Mouse (Mus musculus) kidney, postnatal 0 days (tissue): ENCODE measurements around the gene Gpc5. TPM values are rescaled to one million over a fixed set of nuclear protein-coding genes. Genes with fewer than 3 reads are reported as not detected.
A peak's percentile ranks its signal among the peaks of the same experiment; 100 is the strongest.

Experiments
- ATAC-seq: fragments of 200-750 bp; cut with Nextera tagmentation; replicated peaks from 2 replicates; pipeline ENCODE4 v1.8.0; 2017; ENCODE audit warnings: low read depth, moderate number of reproducible peaks, moderate TSS enrichment, moderate library complexity; ENCODE audit not compliant: low FRiP score
- DNase-seq: peaks from one replicate; pipeline ENCODE4 v3.0.0-alpha.2; 2016; ENCODE audit warnings: low spot score
- H3K27ac ChIP-seq: fragments of 300-500 bp; sonication (generic); 2 replicates; pipeline ENCODE4 v1.5.1; 2014; ENCODE audit warnings: mild to moderate bottlenecking
- H3K27me3 ChIP-seq: fragments of 300-500 bp; sonication (generic); 2 replicates; pipeline ENCODE4 v1.6.1; 2014; ENCODE audit warnings: low read length, mixed read lengths; ENCODE audit not compliant: insufficient read depth
- H3K36me3 ChIP-seq: fragments of 300-500 bp; sonication (generic); 2 replicates; pipeline ENCODE4 v1.6.1; 2014; ENCODE audit warnings: low read length, mixed read lengths; ENCODE audit not compliant: insufficient read depth
- H3K4me1 ChIP-seq: fragments of 300-500 bp; sonication (generic); replicated peaks from 2 replicates; pipeline ENCODE4 v1.6.1; 2014; ENCODE audit warnings: antibody characterized with exemption, low read length, mixed read lengths; ENCODE audit not compliant: insufficient read depth
- H3K4me2 ChIP-seq: fragments of 300-500 bp; sonication (generic); 2 replicates; pipeline ENCODE4 v1.6.1; 2014; ENCODE audit warnings: mild to moderate bottlenecking, low read length, moderate library complexity, mixed read lengths
- H3K4me3 ChIP-seq: fragments of 300-500 bp; sonication (generic); replicated peaks from 2 replicates; pipeline ENCODE4 v1.5.1; 2014; ENCODE audit warnings: low read depth, low read length
- H3K9ac ChIP-seq: fragments of 300-500 bp; sonication (generic); 2 replicates; pipeline ENCODE4 v1.6.1; 2014; ENCODE audit warnings: low read depth, low read length
- H3K9me3 ChIP-seq: fragments of 300-500 bp; sonication (generic); replicated peaks from 2 replicates; pipeline ENCODE4 v1.6.1; 2016; ENCODE audit warnings: low read length, inconsistent platforms, mixed read lengths
- CTCF ChIP-seq: IDR thresholded peaks from 2 replicates; pipeline ENCODE4 v1.5.1; 2016; ENCODE audit warnings: antibody characterized with exemption, low read depth, mild to moderate bottlenecking, moderate library complexity
- WGBS: fragments of 180-500 bp; shearing (Covaris S2); extraction: QIAGEN DNeasy Blood & Tissue Kit; methylation state at CpG from one replicate; pipeline ENCODE4 v1.1.7; 2014; 5-methylcytosine and 5-hydroxymethylcytosine counted together
- polyA plus RNA-seq: library from polyadenylated mRNA; unstranded; fragments of >200 nt; fragmentation: Nextera tagmentation; extraction: Ambion mirVana; gene quantifications from 2 replicates; pipeline ENCODE4 v1.2.1, GENCODE M21; 2015

The Gpc5 gene
- polyA plus RNA-seq: 18.5 and 19.8 TPM in 2 replicates

DNA sequence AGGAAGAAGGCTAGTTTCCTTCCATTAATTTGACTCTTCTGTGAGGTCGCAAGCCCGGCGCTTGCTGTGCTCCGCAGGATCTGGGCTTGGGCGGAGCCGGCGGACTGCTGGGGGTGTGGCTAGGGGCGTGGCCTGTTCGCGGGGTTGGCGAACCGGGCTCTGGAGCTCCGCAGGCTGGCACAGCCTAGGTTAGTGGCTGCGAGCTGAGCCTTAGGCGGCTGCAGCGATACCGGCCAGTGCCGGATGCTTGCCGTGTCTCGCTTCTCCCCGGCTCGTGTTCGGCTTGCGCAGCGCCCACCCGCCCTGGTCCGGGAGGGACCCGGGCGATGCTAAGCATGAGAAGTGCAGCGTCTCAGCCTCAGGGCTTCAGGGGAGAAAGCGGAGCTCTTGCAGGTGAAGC lies at the start of gene Gpc5:
Gpc5 (plus strand) TSS at position 135 of the 400 bp plus-strand sequence.
- no peak for TF ChIP-seq CTCF

GRCm38 (mm10) chr14:115042660-115043059 lies 49.4 kb upstream of the Gpc5 start:
- no peaks in the 10 kb centered on the region for H3K9me3 ChIP-seq
- H3K9ac ChIP-seq: no peak overlapping the region
- DNase-seq (peak; percentile 32), ATAC-seq (no peak)
- WGBS: under 1% methylated on average over 4 of the region's 4 CpGs
- H3K36me3 ChIP-seq: peaks cover 29% of the 10 kb centered on the region
- 0 out of 2 replicates have a peak overlapping the region, but pooled peaks have one; percentile 93 for H3K27ac ChIP-seq
- TF ChIP-seq CTCF: no peak
- H3K4me2 ChIP-seq: peak overlapping the region; percentile 72
- peaks cover 5% of the 10 kb centered on the region; the same call in 1 of the 2 replicates for H3K27me3 ChIP-seq
- H3K4me1 ChIP-seq: peaks cover 9% of the 10 kb centered on the region; the same call in 1 of the 2 replicates
- peak overlapping the region; percentile 94 for H3K4me3 ChIP-seq

More for the DNA sequence above, at the start of gene Gpc5:
- DNase-seq: peak; percentile 82
- Histone ChIP-seq H3K4me1 (no peaks in the 10 kb centered on the region), H3K27me3 (no peaks in the 10 kb centered on the region), H3K4me2 (peak within 1 kb of the TSS; percentile 91), H3K4me3 (peak within 1 kb of the TSS; percentile 69), H3K9me3 (no peaks in the 10 kb centered on the region), H3K9ac (peak within 1 kb of the TSS; percentile 61), H3K36me3 (no peaks in the 10 kb centered on the region), H3K27ac (no peak within 1 kb of the TSS)
- ATAC-seq: peak; percentile 99
- WGBS: under 1% methylated on average over 31 of the region's 31 CpGs

- peaks cover 32% of the 10 kb centered on the region for H3K36me3 ChIP-seq
- no peak for DNase-seq
- peaks cover 9% of the 10 kb centered on the region; the same call in 1 of the 2 replicates for H3K4me1 ChIP-seq
- no peak overlapping the region for H3K27ac ChIP-seq
- 0 out of 2 replicates have a peak overlapping the region, but pooled peaks have one; percentile 72 for H3K4me2 ChIP-seq
- H3K9me3 ChIP-seq: no peaks in the 10 kb centered on the region
- ATAC-seq: no peak
- H3K9ac ChIP-seq: no peak overlapping the region
- WGBS: 83% methylated on average over 5 of the region's 5 CpGs
- no peaks in the 10 kb centered on the region; the same call in 1 of the 2 replicates for H3K27me3 ChIP-seq
- no peak for TF ChIP-seq CTCF
- H3K4me3 ChIP-seq: no peak overlapping the region
Observed at GRCm38 (mm10) chr14:115044016-115044415, 48.0 kb upstream of the Gpc5 start.

DNA sequence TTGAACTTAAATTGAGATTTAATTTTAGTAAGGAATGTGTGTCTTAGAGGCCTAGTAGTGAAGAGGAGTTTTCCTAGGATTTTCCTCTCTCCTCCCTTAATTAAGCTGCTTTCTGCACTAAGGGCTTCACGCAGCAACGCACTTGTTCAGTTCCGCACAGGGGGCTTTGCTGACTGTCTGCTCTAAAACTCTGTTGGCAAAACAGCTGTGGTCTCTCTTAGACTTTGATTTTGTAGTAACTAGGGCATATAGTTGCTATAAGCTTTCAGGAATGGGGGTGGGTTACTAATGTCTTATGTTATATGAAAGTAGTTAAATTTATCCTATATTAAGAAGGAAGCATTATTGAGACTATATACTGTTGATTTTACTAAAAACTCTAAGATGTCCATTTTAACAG lies 46.3 kb upstream of the Gpc5 start:
- 70% methylated on average over 3 of the region's 3 CpGs for WGBS

DNA sequence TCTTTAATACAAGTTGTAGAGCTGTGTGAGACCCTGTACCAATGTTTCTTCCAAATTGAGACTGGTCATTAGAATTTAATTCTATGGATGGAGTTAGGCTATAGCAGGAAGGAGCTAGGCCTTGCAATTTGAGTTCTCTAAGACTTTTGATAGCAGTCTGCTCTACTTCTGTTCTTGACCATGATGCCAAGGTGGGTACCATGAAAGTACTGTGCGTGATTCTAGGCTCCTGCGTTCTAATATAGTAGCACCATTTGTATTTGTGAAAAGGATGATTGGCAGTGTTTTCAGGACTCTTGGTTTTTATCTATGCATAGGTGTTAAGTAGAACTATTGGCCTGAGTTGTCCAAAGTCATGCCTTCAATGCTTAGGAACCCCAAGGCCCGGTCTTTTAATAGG lies 44.7 kb upstream of the Gpc5 start:
- WGBS: 87% methylated on average over 3 of the region's 3 CpGs
- H3K4me2 ChIP-seq: no peak overlapping the region
- ATAC-seq (no peak), DNase-seq (no peak)
- no peak overlapping the region for H3K9ac ChIP-seq
- no peak overlapping the region for H3K4me3 ChIP-seq
- no peaks in the 10 kb centered on the region for H3K27me3 ChIP-seq
- no peak for TF ChIP-seq CTCF
- peaks cover 9% of the 10 kb centered on the region; the same call in 1 of the 2 replicates for H3K4me1 ChIP-seq
- H3K27ac ChIP-seq: no peak overlapping the region
- H3K36me3 ChIP-seq: peaks cover 32% of the 10 kb centered on the region
- H3K9me3 ChIP-seq: no peaks in the 10 kb centered on the region

More for the DNA sequence above, 46.3 kb upstream of the Gpc5 start:
- H3K36me3 ChIP-seq: peaks cover 32% of the 10 kb centered on the region
- H3K4me2 ChIP-seq: no peak overlapping the region
- H3K9ac ChIP-seq: no peak overlapping the region
- ATAC-seq (no peak), DNase-seq (no peak)
- H3K4me3 ChIP-seq: no peak overlapping the region
- no peaks in the 10 kb centered on the region for H3K27me3 ChIP-seq
- no peak for TF ChIP-seq CTCF
- no peaks in the 10 kb centered on the region for H3K9me3 ChIP-seq
- peaks cover 9% of the 10 kb centered on the region; the same call in 1 of the 2 replicates for H3K4me1 ChIP-seq
- no peak overlapping the region for H3K27ac ChIP-seq

DNA sequence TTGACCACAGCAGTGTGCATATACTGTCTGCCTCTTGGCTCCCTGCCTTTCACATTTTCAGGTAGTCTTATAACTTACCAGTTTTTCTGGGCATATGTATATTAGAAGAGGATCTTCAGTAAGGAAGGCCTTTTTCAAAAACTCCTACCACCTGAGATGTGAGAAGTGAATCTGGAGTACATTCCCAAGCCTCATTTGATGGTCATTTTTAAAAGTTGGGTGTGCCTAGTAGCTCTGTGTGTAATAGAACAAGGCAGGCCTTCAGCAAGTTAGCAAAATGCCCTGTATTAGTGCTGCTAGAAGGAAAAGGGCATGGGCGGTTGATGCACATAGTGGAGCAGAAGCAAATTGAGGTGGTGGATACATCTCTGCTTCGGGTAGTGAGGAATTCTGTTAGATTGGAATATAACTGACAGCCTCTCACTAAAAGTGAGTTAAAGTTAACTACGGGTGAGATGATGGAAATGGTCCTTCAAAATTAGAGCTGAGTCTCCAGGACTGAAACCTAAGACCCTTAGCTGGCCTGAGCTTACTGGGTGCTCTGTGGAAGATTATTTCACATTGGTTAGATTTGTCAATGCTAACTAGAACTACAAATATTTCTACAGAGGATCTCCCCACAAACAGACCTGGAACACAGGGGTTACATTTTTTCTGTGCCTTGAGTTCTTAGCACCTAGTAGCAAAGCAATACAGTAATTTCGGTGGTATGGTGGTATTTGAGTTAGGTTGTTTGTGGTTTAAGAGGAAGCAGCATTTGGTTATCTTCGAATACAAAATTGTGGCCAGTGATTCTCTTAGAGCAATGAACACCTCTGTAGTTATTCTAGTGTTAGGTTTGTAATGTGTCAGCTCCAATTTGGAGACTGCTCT lies 43.8 kb upstream of the Gpc5 start:
- no peaks in the 10 kb centered on the region for H3K9me3 ChIP-seq
- H3K4me3 ChIP-seq: no peak overlapping the region
- H3K27me3 ChIP-seq: no peaks in the 10 kb centered on the region
- no peak for ATAC-seq
- peaks cover 6% of the 10 kb centered on the region; the same call in 1 of the 2 replicates for H3K4me1 ChIP-seq
- no peak overlapping the region for H3K9ac ChIP-seq
- H3K4me2 ChIP-seq: no peak overlapping the region
- no peak for TF ChIP-seq CTCF
- no peak for DNase-seq
- no peak overlapping the region for H3K27ac ChIP-seq
- H3K36me3 ChIP-seq: peaks cover 32% of the 10 kb centered on the region
- 62% methylated on average over 5 of the region's 5 CpGs for WGBS
